Mouse (Mus musculus) Muller cell, postnatal 12 days (primary cell): ENCODE results near the gene Slc5a5.
A peak's percentile ranks its signal among the peaks of the same experiment; 100 is the strongest.

Experiments used
- DNase-seq: peaks from one replicate; pipeline ENCODE4 v3.0.0-alpha.2; 2015; ENCODE audit errors: inconsistent ontology term

Gene Slc5a5

DNA sequence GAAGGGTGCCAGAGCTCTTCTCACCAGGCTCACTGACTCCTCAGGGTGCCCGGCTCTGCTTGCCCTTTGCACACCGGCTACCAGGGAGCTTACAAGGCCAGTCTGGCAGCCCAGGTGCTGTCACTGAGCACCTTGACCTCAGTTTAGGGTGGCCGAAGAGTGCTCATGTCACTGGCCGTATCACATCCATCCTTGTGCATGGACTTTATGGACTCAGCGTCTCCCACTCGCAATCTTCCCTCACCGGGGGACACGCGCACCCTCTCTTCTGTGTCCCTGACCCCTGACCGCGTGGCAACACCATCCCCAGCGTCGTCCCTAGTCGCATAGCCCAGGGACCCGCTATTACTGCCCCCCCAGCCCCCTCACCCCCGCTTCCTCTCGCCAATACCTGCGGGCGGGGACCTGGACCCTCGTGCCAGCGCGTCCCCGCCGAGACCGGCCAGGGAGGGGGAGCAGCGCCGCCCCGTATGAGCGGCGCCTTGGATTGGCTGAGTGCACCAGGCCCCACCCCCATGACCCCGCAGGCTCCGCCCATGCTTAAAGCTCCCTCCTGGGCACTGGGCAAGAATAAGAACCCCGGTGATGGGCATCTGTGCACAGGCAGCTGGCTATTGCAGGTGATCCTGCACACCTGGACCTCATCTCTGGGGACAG lies 35.9 kb downstream of the Slc5a5 start:
- peak; percentile 76 for DNase-seq

DNA sequence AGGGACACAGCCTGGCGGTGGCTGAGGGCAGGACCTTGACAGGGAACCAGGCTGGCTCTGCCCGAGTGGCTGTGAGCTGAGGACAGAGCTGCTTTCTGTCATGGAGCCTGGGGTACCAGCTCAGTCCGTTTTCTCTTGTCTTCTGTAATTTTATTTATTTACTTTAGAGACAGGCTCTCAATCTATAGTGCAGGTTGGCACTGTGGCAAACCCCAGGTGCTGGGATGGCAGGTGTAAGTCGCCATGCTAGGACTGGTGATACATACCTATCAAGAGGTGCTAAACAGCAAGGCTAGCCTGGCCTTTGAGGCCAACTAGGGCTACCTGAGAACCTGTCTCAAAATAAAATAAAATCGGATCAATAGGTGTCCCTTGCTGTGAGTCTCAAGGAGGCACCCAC lies 36.5 kb downstream of the Slc5a5 start:
- DNase-seq, result no peak

DNA sequence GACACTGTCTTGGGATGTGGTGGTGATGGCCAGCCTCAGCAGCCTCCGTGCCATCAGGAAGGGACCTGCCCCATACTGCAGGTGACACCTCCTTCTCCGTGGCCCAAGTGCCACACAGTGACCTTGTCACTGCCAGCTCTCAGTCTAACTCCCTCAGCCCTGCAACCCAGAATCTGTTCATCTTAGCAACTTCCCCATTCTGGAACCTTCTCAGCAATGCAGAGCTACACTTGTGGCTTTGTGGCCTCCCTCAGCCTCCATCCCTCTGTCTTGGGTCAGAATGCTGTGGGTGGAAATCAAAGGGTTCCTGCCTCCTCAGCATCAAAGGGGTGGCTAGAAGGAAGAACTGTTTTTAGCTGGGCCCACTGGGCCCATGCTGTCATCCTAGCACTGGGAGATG lies 38.7 kb downstream of the Slc5a5 start:
- no peak for DNase-seq

DNA sequence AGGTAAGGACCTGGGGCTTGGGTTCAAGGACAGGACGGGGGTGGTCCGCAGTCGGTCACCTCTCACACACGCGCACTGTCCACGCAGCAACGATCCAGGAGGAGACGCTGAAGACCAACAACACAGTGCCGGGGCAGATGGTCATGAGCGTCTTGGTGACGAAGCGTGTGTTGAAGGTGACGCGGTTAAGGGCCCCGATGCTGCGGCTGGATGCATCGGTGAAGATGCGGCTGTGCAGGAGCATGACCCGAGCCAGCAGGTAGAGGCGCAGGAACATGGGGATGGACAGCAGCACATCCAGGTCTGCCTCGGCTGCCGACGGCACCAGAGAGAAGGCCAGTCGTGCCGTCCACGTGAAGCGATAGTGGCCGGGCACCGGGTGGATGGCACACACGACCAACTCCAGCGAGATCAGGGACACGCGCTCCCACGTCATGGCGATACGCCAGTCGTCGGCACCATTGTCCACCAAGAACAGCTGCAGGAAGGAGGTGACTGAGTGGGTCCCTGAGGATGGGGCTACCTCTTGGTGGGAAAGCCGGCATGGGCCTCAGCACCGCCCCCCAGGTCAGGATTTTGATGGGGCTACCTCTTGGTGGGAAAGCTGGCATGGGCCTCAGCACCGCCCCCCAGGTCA lies 39.8 kb downstream of the Slc5a5 start:
- DNase-seq, result no peak

DNA sequence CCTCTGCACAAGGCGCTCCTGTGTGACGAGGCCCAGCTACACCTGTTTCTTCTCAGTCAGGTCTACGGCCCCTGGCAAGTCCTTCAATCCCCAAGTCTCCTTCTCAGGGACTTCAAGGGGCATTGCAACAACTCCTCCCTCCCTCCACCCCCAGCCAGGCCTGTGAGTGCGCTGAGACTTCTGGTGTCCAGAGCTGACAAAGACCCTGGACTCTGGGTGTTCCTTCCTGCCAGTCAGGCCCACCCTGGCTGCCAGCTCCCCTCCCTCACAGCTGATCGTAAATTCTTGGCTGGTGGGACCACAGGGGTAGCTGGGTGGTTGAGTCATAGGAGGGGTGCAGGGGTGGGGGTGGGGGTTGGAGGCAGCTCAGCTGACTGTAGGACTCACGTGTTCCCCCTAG lies 40.7 kb downstream of the Slc5a5 start:
- DNase-seq, result no peak

DNA sequence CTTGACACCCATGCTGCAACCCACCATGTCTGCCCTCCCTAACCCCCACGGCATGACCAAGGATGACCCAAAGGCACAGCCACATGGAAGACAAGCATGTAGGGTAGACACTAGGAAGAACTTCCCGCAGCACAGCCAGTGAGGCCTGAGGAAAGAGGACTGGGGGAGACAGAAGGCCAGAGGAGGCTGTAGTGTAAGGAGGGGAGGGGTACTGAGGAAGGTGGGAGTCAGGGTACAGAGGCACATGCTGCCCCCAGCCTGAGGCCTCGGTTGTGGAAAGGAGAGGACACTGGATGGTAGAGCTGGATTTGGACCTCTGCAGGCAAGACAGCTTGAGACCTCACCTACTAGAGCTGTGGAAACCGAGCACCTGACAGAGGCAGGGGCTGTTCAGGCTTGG lies 41.6 kb downstream of the Slc5a5 start:
- DNase-seq, result no peak

DNA sequence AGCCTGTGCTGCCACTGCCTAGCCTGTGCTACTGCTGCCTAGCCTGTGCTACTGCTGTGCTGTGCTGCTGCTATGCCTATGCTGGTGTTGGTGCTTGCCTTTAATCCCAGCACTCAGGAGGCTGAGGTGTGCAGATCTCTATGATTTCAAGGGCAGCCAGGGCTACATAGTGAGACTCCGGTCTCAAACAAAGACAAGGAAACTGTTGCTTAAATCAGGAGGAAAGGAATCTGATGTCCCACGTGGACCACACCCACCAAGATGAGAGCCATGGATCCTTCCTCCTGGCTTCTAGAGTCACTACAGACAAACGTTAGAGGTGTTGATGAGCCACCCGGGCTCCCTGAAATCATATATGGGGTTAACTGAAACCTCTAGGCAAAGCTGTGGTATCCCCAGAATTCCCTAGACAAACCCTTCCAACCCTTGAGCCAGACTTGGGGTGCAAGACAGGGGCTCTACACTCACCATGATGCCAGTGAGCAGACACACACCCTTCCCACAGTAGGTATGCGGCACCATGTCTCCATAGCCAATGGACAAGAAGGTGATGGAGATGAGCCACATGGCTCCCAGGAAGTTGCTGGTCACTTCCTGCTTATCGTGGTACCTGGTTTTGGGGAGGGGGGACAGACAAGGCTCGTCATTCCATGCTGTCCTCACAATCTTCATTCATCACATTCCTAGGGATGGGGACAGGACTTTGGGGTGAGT lies 42.3 kb downstream of the Slc5a5 start:
- no peak for DNase-seq

DNA sequence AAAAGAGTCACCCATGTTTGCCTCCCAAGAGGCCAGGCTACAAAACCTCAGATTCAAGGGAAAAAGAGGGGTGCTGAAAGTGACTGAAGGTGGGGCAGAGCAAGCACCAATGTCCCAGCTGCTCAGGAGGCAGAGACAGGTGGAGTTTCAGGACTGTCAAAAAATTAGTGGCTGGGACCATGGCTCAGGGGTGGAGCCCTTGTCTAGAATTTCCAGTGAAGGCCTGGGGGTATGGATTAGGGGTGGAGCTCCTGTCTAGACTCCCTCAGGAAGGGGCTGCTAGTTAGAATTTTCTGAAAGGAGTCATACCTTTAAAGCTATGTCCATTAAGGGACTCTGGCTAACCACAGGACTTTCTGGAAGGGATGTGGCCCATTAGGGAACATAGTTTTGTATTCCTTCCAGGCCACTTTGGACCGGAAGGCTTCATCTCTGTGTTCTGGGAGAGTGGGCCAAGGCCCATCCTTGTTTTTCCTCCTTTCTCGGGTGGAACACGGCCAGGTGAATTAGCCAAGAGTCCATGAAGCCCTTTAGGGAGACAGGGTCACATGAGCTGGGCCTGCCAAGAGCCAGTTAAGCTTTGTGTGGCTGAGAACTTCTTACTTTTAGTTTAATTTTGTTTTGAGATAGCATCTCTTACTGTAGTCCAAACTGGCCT lies 43.1 kb downstream of the Slc5a5 start:
- no peak for DNase-seq

DNA sequence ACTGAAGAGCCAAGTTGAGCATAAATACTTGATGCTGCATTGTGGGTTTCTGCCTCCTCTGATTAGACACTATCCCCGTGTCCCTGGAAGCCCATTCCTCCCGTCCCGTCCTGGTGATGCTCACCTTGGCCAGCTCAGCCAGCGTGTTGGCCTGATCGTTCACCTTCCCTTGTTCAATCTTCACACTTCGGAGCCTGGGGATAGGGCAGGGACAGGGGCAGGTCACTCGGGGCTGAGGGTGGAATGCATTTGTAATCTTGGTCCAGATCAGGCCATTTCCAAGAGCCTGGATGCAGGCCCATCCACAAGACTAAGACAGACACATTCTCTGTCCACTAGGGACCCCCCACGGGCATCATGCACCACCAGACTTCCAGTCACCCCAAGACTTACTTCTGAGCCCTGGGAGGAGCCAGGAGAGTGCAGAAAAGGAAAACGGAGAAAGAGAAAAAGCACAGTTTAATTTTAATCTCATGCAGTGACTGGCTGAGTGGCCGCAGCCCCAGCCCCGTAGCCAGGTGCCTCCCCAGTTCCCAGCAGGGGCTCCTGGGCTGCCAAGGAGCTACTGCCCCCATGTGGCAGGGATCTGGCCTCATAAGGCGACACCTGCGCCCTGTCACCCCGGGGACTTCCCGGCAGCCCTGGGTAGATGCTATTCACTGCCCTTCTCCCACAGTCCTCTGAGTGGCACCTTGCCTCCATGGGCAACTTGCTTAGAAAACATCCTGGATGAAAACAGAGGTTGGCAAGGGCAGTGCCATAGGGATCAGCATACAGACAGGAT lies 46.0 kb downstream of the Slc5a5 start:
- DNase-seq, result no peak

DNA sequence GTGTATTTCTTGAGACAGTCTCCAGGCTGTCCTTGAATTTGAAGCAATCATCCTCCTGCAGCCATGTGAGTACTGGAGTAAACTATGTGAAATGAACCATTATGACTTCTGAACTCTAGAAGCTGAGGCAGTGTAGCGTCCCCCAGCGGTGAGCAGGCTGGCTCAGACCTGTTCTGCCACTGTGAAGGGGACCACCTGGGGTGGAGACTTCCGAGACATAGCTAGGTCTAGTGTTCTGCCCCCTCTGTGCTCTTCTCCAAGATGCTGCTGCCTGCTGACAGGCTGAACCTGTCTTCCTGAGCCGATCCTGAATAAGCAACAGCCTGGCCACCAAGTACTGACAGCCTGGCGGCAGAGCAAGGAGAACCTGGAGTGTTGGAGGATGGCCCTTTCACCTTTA lies 47.4 kb downstream of the Slc5a5 start:
- DNase-seq, result no peak

DNA sequence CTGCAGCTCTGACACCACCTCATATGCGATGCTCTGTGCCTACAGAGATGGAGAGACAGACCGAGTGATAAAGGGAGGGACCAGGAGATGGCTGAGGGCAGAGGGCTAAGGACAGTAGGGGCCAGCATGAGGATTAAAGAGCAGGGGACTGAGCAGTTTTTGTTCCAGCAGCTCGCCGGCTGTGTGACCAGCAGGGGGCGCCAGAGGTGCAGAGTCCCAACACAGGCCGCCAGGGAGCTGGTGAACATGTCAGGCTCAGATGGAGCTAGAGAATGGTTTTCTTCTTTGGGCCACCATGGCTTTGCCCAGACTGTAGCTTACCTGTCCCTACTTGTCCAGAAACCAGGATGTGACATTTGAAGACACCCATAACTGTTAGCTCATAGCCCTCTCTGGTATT lies 48.0 kb downstream of the Slc5a5 start:
- DNase-seq, result peak; percentile 80

DNA sequence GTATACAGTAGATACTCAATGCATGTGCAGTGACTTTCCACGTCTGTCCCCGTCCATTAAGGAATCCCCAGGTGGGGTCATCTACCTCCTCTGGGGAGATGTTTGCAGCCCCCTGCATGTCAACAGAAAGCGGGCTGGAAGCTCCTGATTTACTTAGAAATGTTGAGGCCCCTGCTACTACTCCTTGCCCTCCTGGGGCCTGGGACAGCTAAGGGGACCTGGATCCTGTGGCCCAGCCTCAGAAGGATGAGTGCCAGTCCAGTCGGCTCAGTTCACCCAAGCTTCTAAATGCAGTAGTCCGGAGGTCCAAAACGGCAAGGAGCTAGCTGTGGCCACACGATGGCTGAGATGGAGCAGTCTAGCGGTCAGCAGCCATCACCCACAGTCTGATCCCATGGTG lies 48.6 kb downstream of the Slc5a5 start:
- DNase-seq, result no peak

DNA sequence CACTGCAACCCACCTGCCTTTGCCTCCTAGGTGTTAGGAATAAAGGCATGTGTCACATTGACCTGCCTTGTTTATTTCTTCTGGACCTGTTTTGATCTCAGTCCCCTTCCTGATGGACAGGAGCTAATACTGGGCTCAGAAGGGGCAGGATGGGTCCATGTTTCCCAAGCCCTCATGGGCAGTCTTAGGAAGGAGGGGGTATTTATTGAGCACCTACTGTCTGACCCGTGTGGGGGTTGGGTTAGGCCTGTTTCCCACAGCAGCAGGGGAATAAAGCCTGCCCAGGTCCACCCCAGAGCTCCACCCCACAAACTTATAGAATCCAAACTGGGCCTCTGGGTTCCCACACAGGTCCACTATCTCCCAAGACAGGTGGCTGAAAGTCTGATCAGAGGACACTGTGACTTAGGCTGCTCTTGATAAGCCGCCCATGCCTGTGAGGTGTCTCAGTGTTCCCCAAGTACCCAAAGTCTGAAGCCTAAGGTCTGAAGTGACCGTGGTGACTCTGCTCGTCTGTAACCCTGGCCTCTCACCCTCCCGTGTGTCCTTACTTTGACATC lies 49.3 kb downstream of the Slc5a5 start:
- DNase-seq, result no peak

DNA sequence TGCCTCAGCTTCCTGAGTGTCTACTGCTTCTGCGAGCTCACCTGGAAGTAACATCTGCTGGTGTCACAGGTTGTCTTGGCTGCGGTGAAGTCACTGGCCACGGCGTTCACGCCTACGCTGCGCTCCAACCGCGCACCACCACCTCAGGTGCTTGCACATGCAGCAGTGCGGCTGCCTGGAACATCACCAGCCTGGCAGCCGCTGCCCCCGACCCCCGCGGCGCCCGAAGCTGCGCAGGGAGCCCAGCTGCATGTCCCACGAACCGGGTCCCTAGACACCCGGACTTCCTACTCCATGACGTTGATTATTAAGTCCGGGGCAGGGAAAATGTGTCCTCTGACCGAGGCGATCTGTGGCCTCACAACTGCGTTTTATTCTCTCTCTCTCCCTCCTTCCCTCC lies 50.1 kb downstream of the Slc5a5 start:
- DNase-seq, result no peak

DNA sequence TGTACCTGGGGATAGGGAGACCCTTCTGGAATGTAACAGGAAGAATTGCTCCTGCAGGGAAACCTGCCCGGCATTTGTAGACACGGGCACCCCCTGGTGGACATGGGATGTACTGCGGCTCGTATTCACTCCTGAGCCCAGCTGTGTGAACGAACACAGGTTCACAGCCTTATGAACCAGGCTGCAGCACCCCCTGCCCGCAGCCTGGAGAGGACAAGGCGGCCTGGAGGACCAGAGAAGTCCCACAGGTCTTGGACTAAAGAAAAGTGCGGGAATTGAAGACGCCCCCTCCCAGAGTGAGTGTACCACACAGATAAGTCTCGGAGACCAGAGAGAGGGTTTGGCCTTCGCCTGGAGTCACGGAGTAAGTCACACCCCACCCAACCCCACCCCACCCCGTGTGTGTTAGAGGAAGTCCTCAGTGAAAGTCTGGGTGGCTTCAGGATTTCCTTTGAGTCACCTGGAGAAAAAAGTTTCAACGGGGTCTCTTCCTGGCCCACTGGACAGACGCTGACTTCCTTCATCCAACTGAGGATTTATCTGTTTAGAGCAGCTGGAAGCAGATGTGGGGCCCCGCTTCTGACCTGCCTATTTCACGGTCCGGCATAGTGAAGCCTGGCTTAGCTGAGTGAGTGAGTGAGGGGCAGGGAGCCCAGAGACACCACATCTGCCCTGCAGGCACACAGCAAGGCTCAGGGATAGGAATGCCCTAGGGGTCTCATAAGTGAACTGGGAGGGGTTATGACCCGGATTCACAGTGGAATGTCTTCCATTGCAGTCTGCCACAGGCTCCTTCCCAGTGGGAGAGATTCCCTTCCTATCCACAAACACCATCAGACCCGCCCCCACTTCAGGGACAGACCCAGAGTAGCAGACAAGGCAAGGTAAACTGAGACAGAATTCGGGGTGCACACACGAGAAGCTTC lies 51.1 kb downstream of the Slc5a5 start:
- DNase-seq, result peak; percentile 87

DNA sequence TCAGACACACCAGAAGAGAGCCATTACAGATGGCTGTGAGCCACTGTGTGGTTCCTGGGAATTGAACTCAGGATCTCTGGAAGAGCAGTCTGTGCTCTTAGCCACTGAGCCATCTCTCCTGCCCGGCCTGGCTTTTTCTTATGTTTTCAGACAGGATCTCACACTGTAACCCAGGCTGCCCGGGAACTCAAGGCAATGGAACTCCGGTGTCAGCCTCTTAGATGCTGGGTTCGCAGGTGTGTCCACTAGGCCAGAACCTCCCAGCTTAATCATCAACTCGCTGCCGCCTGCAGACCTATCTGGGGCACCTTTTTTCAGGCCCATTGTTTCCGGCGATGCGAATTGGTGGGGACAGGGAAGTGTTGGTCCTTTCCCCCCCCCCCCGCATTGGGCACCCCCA lies 52.0 kb downstream of the Slc5a5 start:
- DNase-seq, result no peak

DNA sequence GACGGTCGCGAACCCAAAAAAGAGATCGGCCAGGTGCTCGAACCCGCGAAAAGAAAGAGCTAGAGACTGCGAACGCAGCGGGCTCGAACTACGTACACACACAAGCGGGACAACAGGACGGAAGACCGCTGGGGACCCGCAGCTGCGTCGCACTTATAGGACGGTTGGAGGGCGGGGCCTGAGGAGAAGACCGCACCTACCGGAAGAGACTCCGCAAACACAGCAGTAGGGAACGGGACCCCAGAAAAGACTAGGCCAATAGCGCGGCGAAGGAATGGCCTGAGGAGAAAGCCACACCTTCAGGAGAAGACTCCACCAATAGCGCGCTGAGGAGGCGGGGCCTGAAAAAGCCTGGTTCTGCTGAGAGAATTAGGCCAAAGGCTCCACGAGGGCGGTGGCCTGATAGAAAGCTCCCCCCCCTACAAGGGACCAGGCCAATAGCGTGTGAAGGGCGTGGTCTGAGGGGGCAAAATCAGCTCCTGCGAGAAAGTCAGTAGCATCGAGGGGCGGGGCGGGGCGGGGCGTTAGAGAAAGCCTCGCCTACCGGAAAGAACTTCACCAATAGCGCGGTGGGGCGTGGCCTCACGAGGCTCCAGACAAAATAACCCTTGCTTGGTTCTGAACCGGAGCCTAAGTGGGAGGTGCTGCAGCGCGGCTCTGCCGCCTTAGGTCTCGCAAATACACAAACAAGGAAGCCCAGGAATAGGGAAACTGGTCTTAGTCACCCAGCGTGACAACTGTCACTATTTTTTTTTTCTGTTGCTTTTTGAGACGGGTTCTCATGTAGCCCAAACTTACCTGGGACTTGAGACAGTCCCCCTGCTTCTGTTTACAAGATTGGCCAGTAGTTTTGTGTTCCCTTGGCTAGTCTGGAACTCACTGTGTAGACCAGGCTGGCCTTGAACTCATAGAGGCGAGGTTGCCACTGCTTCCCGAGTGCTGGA lies 52.9 kb downstream of the Slc5a5 start, which contains the start of gene Arrdc2:
Gene Arrdc2, minus strand, starts transcription at position 313 of the 944 bp plus-strand sequence.
- peak; percentile 100 for DNase-seq

DNA sequence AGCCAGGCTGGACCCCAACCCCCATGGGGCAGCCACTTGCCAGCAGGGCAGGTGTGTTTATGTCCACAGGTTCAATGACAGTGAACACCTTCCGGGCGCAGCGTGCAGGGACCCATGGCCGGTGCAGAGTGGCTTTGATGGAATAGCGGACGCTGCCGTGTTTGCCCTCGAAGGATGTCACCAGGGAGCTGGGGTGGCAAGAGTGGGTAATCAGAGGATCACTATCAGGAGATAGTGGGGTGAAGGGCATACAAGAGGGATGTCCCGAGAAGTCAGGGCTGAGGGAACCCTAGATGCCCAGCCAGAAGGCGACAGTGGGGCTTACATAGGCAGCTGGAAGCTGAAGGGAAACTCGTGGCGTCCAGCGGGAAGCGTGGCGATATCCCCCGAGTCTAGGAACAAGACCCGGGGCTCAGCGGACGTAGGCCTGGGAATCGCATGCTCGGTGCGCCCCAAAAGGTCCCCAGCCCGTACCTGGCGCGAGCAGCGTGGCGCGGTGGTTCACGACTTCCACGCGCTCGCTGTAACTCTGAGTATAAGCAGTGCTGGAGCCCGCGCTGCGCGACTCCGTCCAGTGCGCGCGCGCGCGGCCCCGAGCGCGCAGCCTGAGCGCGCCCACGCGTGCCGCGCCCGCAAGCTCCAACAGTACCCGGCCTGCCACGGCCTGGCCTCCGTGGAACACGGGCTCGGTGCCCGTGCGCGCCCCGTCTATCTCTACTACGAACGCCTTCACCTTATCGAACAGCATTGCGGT lies 53.7 kb downstream of the Slc5a5 start:
- DNase-seq, result no peak
